9 mouse cellular contexts compared by ENCODE assay signal in genomic region chr2:33957754-33958153, GRCm38 (mm10).
DNase-seq lines count a peak whose midpoint lies in the region; ATAC-seq and TF ChIP-seq lines count a peak whose summit lies in the region.
"Had no signal": no experiment of that assay in that cellular context is flagged by ENCODE, and none has a peak within 500 bp of the region (broad histone marks: within the 10 kb centered on the region; RNA-seq: fewer than 3 reads in every experiment).

No protein-coding gene starts in this region.

- TF ChIP-seq CTCF in kidney, adult 2 months (conservative IDR thresholded peaks at IDR 0.05; ENCODE audit: insufficient read depth, insufficient read length, low read depth, low read length): peak; percentile 61
- TF ChIP-seq CTCF in MEL (IDR thresholded peaks at IDR 0.05 in 2 of 3, conservative IDR thresholded peaks at IDR 0.05 in 1 of 3; ENCODE audit: control insufficient read depth in 1 of 3, insufficient read depth in 1 of 3, low read depth in 2 of 3, low read length in 3 of 3, poor library complexity in 1 of 3, severe bottlenecking in 1 of 3): peak; percentile 60 to 75 (median 73)
- peak; percentile 58 for TF ChIP-seq CTCF in lung, adult 2 months (IDR thresholded peaks at IDR 0.05; ENCODE audit: insufficient read depth, low read length)

- H3K4me1 ChIP-seq in kidney, adult 2 months (ENCODE audit: control insufficient read depth, insufficient read depth, low read length): no peaks in the 10 kb centered on the region
- no peaks in the 10 kb centered on the region for H3K4me1 ChIP-seq in kidney, embryonic 14.5 days (ENCODE audit: control insufficient read depth, insufficient read depth, low read length)
- no peaks in the 10 kb centered on the region for H3K4me1 ChIP-seq in MEL (ENCODE audit: control insufficient read depth in 1 of 2, insufficient read depth in 2 of 2, low read length in 2 of 2)
- H3K4me1 ChIP-seq in lung, adult 2 months (ENCODE audit: control insufficient read depth, insufficient read depth, low read length): no peaks in the 10 kb centered on the region

- no peaks in the 10 kb centered on the region for H3K27me3 ChIP-seq in kidney, adult 2 months (replicated peaks; ENCODE audit: control insufficient read depth, insufficient read depth, low read length)
- no peaks in the 10 kb centered on the region for H3K27me3 ChIP-seq in kidney, embryonic 14.5 days (ENCODE audit: control insufficient read depth, insufficient read depth, low read length)
- H3K27me3 ChIP-seq in MEL (ENCODE audit: control insufficient read depth in 1 of 2, insufficient read depth in 2 of 2, low read length in 2 of 2): peaks cover 2 to 4% of the 10 kb centered on the region in 2 experiments; a peak in 3 of 4 replicates

- no peak overlapping the region for H3K9ac ChIP-seq in kidney, embryonic 14.5 days (ENCODE audit: low read depth, low read length)
- no peak overlapping the region for H3K9ac ChIP-seq in MEL (ENCODE audit: control insufficient read depth, low read depth, low read length, poor library complexity, severe bottlenecking)

- no peak for ATAC-seq in kidney, embryonic 14.5 days (ENCODE audit: low FRiP score, low TSS enrichment)

- DNase-seq in kidney, adult 2 months: peak; percentile 38
- DNase-seq in CD4-positive helper T cell, adult 2 months (ENCODE audit: low read depth, low spot score): peak; percentile 58
- DNase-seq in MEL (ENCODE audit: low read depth, low spot score): peak; percentile 63
- peak; percentile 30 for DNase-seq in embryo, embryonic 11.5 days (ENCODE audit: low read depth, low spot score)
- DNase-seq in lung, adult 2 months: peak; percentile 48
- DNase-seq in thymus, postnatal 4 days: peak; percentile 81
- DNase-seq in layer of hippocampus, adult 9-11 months: no peak

- H3K4me3 ChIP-seq in kidney, adult 2 months (ENCODE audit: insufficient read depth, low read depth, low read length): no peak overlapping the region
- no peak overlapping the region for H3K4me3 ChIP-seq in kidney, embryonic 14.5 days (ENCODE audit: low read length)
- no peak overlapping the region for H3K4me3 ChIP-seq in MEL (ENCODE audit: control insufficient read depth in 1 of 2, insufficient read depth in 1 of 2, low read depth in 2 of 2, low read length in 2 of 2)
- H3K4me3 ChIP-seq in lung, adult 2 months (replicated peaks; ENCODE audit: extremely low read depth, low read depth, low read length): no peak overlapping the region
- H3K4me3 ChIP-seq: myocyte had no signal

- TF ChIP-seq RAD21 in MEL (IDR thresholded peaks at IDR 0.05; ENCODE audit: low read depth, low read length): peak; percentile 65

- no peak overlapping the region for H3K27ac ChIP-seq in kidney, adult 2 months (ENCODE audit: insufficient read depth, low read depth, low read length)
- H3K27ac ChIP-seq in kidney, embryonic 14.5 days (ENCODE audit: low read depth, low read length): no peak overlapping the region
- no peak overlapping the region for H3K27ac ChIP-seq in MEL (ENCODE audit: control insufficient read depth, low read depth, low read length)

- no peaks in the 10 kb centered on the region for H3K36me3 ChIP-seq in kidney, adult 2 months (ENCODE audit: control insufficient read depth, insufficient read depth, low read length)
- H3K36me3 ChIP-seq in kidney, embryonic 14.5 days (ENCODE audit: control insufficient read depth, insufficient read depth, low read length): no peaks in the 10 kb centered on the region
- no peaks in the 10 kb centered on the region for H3K36me3 ChIP-seq in MEL (ENCODE audit: control insufficient read depth in 1 of 2, insufficient read depth in 2 of 2, low read length in 2 of 2)

- H3K9me3 ChIP-seq in kidney, embryonic 14.5 days (ENCODE audit: control insufficient read depth, low read length): no peaks in the 10 kb centered on the region
- H3K9me3 ChIP-seq in MEL (replicated peaks; ENCODE audit: insufficient read depth, low read length): no peaks in the 10 kb centered on the region

- H3K4me2 ChIP-seq in kidney, embryonic 14.5 days (replicated peaks; ENCODE audit: low read depth, low read length): no peak overlapping the region

- TF ChIP-seq EP300 in MEL (IDR thresholded peaks at IDR 0.05; ENCODE audit: low read depth in 1 of 2, low read length in 2 of 2): no peak

- no peak for TF ChIP-seq POLR2A in kidney, adult 2 months (IDR thresholded peaks at IDR 0.05; ENCODE audit: low read depth, low read length)
- TF ChIP-seq POLR2A in MEL (IDR thresholded peaks at IDR 0.05; ENCODE audit: control insufficient read depth in 1 of 2, insufficient read depth in 1 of 2, low read depth in 1 of 2, low read length in 2 of 2, poor library complexity in 1 of 2): no peak
- TF ChIP-seq POLR2A in lung, adult 2 months (IDR thresholded peaks at IDR 0.05; ENCODE audit: borderline replicate concordance, extremely low read depth, low read depth, low read length): no peak

- H3K79me2 ChIP-seq in MEL (ENCODE audit: control insufficient read depth, insufficient read depth, low read length, poor library complexity): no peaks in the 10 kb centered on the region

- WGBS in kidney, adult 2 months: 64% methylated on average over 6 of the region's 6 CpGs
- 53% methylated on average over 6 of the region's 6 CpGs for WGBS in kidney, embryonic 14.5 days
- WGBS in lung, adult 2 months: 63% methylated on average over 6 of the region's 6 CpGs

TF ChIP-seq in MEL, 35 proteins besides CTCF, POLR2A, EP300 and RAD21:
- no peak for TF ChIP-seq CHD2 (IDR thresholded peaks at IDR 0.05; ENCODE audit: low read length)
- TF ChIP-seq SMC3 (IDR thresholded peaks at IDR 0.05; ENCODE audit: low read depth, low read length): peak; percentile 86
- no peak for TF ChIP-seq MYB (IDR thresholded peaks at IDR 0.05; ENCODE audit: low read depth, low read length)
- TF ChIP-seq KAT2A (conservative IDR thresholded peaks at IDR 0.05; ENCODE audit: low read depth, low read length): no peak
- no peak for TF ChIP-seq NELFE (IDR thresholded peaks at IDR 0.05; ENCODE audit: low read depth, low read length)
- no peak for TF ChIP-seq CHD1 (IDR thresholded peaks at IDR 0.05; ENCODE audit: low read depth, low read length)
- no peak for TF ChIP-seq ZNF384 (IDR thresholded peaks at IDR 0.05; ENCODE audit: low read depth, low read length)
- no peak for TF ChIP-seq HCFC1 (IDR thresholded peaks at IDR 0.05; ENCODE audit: low read depth, low read length)
- TF ChIP-seq NRF1 (IDR thresholded peaks at IDR 0.05; ENCODE audit: insufficient read depth, low read depth, low read length, poor library complexity, severe bottlenecking): no peak
- no peak for TF ChIP-seq BHLHE40 (IDR thresholded peaks at IDR 0.05; ENCODE audit: borderline replicate concordance, low read depth, low read length)
- TF ChIP-seq MAFK (IDR thresholded peaks at IDR 0.05; ENCODE audit: borderline replicate concordance, low read depth, low read length): no peak
- TF ChIP-seq MAX (IDR thresholded peaks at IDR 0.05; ENCODE audit: low read length): no peak
- TF ChIP-seq UBTF (IDR thresholded peaks at IDR 0.05; ENCODE audit: borderline replicate concordance, insufficient read depth, low read depth, low read length): no peak
- no peak for TF ChIP-seq MEF2A (IDR thresholded peaks at IDR 0.05; ENCODE audit: extremely low read depth, insufficient replicate concordance, low read depth, low read length, poor library complexity, severe bottlenecking)
- TF ChIP-seq SIN3A (IDR thresholded peaks at IDR 0.05; ENCODE audit: low read length): no peak
- peak; percentile 56; the same call in 1 of the 2 replicates for TF ChIP-seq TBP (IDR thresholded peaks at IDR 0.05; ENCODE audit: low read depth, low read length)
- TF ChIP-seq RCOR1 (IDR thresholded peaks at IDR 0.05; ENCODE audit: low read depth, low read length): no peak
- no peak for TF ChIP-seq ZKSCAN1 (IDR thresholded peaks at IDR 0.05; ENCODE audit: low read depth, low read length)
- TF ChIP-seq MXI1 (IDR thresholded peaks at IDR 0.05; ENCODE audit: low read depth, low read length): no peak
- TF ChIP-seq POLR2AphosphoS2 (IDR thresholded peaks at IDR 0.05; ENCODE audit: low read length): no peak
- no peak for TF ChIP-seq TAL1 (IDR thresholded peaks at IDR 0.05; ENCODE audit: low read length)
- no peak for TF ChIP-seq MYC (IDR thresholded peaks at IDR 0.05; ENCODE audit: low read depth, low read length)
- TF ChIP-seq JUND (IDR thresholded peaks at IDR 0.05; ENCODE audit: low read depth, low read length): no peak
- TF ChIP-seq E2F4 (IDR thresholded peaks at IDR 0.05; ENCODE audit: borderline replicate concordance, low read depth, low read length): no peak
- TF ChIP-seq ZC3H11A (IDR thresholded peaks at IDR 0.05; ENCODE audit: low read depth, low read length): peak; percentile 56
- TF ChIP-seq GABPA (IDR thresholded peaks at IDR 0.05; ENCODE audit: low read depth, low read length): no peak
- no peak for TF ChIP-seq ETS1 (IDR thresholded peaks at IDR 0.05; ENCODE audit: low read depth, low read length)
